Mouse (Mus musculus): ENCODE measurements at regions not wholly inside any gene's neighbourhood (a gene's known extent, or its start where the extent isn't known, plus 50 kb on each side); places are given as distances from the start of the nearest gene placed in this dataset.

DNA sequence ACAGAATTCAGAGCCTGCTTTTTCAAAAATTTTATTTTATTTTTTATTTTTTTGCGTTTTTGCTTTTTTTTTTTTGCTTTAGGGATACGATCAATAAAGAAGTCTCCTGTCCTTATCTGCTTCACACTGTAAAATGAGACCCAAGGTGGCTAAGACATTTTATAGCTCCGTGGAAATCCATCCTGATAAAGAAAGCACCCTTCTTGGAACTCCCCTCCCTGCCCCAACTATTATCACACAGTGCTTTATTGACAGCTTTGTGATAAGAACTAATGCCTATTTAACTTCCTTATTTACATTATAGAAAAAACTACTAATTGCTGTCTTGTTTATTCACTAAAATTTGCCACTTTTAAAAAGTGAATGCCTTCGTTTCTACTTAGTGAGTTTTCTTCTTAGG, 179.0 kb upstream of the Dmrta1 start:
- no peak for DNase-seq

DNA sequence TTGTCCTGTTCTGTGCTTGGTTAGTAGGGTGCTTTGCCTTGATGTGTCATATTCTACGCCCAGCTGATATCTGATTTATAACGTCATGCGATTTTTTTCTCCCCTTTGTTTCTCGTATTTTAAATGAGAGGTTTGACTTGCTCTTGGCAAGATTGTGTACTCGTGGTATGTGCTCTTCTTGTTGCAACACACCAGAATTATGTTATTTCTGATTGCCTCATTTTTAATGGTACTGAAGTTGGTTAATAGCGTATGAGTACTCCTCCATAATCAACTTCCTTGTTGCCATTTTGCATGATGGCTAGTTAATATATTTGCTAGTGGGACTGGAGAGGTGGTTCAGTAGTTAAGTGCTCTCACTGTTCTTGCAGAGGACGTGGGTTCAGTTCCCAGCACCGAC, 180.1 kb upstream of the Cdkn2b start:
- no peak for DNase-seq

DNA sequence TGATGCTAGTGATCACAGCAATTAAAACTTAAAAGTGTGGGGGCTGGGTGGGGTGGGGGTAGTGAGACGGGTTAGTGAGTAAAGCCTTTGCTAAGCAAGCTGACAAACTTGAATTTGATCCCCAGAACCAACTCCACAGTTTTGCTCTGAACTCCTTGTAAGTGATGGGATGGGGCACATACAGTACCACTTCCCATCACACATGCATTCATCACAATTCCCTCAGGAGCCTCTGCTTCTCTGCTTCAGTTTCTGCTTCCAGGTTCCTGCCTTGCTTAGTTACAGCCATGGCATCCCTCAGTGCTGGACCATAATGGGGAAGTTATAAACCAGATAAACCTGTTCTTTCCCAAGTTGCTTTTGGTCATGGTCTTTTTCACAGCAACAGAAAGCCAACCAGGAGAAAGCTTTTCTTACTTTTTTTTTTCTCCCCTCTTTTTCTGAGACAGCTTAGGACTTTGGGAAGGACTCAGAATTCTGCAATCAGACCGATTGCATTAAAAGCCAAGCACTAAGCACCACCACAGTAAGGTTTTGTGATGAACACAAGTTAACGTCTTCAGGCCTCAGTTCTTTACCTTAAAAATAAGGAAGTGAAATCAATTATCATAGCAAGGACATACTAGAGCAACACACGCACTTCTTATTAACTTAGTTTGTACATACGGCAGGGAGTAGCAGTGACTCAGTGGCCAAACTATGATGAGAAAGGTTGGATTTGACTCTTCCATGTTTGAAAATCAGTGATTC, 176.8 kb upstream of the Cdkn2b start:
- no peak for DNase-seq

DNA sequence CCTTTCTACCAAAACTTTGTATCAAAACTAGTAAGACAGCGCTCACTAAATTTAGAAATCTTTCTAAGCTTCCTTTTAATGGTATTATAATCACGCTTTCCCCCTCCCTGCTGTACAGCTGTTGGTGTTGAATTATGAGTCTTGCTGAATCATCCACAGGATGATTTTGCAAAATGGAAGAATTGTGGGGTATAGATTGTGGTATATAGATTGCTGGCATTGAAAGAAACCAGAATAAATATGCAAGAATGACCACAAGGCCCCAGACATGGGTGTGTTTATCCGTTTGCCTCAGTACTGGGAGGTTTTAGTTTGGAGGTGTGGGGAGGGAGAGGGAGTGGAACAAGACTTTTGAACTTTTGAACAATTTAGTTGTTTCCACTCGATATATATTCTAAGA, 176.1 kb upstream of the Cdkn2b start:
- no peak for DNase-seq

DNA sequence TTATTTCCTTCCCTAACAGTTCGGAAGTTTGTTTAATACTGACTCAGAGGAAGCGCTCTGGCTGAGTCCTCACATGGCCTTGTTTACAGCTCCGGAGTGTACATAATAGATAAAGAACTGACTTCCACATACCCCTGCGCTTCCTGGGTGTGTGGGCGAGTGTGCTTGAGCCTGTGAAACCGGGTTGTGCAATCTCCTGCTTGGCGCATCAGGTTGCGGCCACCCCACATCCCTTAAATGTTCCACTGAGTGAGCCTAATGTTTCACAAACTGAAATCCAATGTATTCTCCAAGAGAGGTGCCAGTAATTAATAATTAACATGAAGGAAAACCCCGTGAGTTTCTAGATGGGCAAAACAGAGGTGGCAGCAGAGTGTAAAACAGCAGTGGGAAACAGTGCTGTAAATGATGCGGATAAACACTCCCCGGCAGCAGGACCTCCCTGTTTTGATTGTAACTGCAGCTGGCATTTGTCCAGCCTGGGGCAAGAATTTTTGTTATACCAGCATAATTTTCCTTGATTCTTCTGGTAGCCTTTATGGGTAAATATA, 175.2 kb upstream of the Cdkn2b start:
- DNase-seq, result peak; percentile 39

DNA sequence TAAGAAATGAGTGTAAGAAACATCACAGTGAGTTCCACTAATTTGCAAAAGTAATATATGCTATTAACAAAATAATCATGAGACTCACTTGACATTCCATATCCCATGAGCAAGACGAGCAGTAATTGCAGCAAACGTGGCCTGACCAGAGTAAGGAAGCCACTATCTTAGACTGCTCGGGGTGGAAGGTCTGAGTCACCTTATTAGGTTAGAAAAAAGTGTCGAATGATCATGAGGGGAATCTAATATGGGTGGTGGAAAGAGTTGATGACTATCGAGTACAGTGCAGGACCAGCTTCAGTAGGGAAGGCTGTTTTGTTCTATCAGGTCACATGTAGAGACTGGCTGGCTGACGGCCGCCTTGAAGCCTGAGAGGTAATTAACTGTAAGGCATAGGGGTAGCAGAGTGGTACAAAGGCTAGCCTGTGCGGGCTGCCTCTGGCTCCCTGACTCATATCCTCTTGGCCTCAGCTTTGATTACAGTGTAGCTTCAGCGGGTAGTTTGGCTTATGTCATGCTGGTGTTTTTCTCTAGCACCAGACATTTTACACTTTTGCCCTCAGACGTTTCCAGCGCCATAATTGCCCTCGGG, 167.9 kb upstream of the Cdkn2b start:
- no peak for DNase-seq

DNA sequence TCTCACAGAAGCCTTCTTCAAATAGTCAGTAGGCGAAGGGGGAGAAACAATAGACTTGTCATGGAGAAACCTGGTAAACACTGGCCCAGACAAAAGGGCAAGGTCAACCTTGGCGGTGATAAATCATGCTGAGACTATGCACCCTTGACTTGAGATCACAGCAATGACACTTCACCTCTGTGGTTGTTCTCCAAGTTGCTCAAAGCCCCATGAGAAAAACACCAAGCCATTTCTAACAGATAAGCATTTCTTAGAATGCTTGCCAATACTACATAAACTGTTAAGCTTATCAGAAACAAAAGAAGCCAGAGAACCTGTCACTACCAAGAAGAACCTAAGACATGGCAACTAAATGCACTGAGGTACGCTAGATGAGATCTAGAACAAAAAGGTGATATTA, 165.0 kb upstream of the Cdkn2b start:
- no peak for DNase-seq

DNA sequence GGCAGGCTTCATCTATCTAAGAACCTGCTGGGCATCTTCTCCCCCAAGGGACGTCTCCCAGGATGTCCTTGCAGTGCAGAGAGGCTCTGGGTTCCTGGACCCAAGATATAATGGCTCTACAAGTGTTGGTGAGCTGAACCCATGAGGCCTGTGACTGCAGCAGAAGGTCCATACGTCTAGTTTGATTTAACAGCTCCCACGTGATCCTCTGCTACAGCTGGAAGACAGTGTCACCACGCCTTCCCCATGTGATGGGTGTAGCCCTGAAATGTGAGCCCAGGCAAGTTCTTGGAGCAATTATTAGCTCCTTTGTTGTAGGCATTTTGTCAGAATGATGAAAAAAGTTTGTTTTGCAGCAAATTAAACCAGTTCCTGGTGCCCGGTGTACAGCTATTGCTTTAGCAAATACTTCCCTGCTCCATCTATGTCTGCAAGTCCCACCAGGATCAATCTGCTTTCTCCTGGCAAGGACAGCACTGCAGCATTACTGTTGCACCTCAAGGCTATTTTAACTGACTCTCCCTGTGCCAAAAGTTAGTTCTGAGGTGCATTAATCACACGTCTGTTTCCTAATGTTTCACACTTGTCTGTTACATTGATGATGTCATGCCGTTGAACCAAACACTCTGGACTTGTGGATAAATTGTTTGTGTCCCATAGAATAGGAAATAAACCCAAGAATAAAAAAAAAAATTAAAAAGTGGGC, 164.2 kb upstream of the Cdkn2b start:
- DNase-seq, result no peak

DNA sequence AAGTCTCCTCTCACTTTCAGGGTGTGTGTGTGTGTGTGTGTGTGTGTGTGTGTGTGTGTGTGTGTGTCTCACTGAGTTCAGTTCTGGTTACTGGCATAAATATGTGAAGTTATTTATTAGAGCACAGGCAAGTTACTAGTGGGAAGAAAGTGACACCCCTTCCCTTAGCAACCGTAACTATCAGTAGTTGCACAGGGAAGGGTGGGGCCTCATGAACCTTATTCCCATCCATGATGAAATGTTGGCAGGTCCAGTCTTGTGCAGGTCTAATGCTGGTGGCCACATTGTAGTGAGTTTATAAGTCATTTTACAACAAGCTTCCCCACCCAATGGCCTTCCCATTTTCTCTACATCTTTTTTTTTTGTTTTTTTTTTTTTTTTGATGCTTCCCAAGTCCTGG, 160.6 kb upstream of the Cdkn2b start:
- DNase-seq, result no peak

DNA sequence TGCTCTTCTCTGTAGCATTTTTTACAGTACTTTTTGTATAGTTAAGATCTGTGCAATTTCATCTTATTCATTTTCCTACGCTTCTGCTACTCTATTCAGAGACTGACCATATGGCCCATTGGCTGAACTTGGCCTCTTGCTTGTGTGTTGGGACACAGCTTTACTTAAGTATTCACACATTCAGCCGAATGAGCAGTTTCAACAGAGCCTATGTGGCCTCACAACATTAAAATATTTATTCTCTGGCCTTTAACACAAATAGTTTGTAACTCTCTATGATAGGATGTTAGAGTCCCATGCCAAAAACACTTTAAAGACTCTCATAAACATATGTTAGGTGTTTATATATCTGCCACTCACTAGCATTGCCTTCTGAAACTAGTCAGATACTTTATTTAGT, 159.9 kb upstream of the Cdkn2b start:
- no peak for DNase-seq

DNA sequence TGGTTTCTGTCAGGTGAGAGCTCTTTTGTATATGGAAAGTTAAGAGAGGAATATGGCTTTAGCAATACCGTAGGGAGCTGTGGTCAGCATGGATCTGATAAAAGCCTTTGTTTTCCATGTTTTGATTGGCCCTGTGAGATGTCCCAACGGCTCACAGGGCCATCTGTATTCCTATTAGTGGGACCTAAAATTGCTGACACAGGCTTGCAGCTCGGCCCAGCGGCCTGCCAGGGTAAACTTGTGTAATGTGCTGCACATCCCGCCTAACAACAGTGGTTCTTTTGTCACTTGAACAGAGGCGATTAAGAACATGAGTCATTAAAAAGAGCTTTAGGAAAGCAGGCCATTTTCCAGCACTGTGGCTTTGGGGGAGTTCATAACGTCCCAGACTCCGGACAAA, 159.0 kb upstream of the Cdkn2b start:
- peak; percentile 91 for DNase-seq

DNA sequence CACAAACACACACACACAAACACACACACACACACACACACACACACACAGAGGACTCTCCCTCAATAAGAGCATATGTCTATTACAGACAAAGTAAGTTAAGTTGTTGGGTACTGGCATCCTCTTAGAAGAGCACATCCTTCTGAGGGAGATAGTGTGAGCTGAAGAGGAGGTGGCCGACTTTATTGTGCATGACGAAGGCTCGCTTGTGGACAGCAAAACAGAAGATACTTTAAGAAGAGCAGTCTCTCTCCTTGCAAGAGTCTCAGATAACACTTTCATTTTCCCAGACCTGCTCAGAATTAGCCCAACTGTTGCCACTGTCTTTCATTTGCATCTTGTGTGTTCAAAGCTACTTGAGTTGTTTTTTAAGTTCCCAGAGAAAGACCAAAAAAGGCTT, 158.6 kb upstream of the Cdkn2b start:
- no peak for DNase-seq

DNA sequence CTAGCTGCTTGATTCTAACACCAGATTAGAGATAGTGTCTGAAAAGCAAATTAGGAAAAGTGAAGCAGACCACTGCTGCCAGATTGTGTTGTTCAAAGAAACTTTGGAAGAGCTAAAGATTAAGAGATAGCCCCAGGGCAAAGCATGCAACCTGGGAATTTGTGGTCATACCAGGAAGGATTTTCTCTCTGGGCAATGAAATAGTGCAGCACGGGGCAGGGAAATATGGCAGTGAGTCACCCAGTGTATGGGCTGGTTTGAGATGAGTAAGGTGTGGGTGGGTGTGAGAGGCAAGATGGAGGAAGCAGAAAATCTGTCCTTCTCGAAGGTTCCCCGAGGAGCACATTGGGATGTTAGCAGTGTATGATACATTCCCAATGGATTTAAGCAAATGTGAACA, 155.9 kb upstream of the Cdkn2b start:
- no peak for DNase-seq

DNA sequence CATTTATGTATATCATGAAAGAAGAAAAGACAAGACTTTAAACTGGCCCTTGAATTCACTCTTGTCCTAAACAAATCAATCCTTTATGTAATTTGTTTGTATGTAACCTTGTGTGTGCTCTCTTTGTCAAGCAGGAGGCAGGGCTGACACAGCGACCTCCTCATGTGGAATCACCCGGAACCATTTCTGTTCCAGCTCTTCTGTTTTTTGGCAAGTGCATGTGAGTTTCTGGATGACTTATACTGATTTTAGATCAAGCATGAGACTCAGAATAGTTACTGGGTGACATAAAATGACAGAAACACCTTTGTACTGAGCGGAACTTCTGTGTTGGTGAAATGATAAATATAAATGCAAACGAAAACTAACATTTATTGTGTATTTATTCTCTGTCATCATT, 152.3 kb upstream of the Cdkn2b start:
- DNase-seq, result no peak

DNA sequence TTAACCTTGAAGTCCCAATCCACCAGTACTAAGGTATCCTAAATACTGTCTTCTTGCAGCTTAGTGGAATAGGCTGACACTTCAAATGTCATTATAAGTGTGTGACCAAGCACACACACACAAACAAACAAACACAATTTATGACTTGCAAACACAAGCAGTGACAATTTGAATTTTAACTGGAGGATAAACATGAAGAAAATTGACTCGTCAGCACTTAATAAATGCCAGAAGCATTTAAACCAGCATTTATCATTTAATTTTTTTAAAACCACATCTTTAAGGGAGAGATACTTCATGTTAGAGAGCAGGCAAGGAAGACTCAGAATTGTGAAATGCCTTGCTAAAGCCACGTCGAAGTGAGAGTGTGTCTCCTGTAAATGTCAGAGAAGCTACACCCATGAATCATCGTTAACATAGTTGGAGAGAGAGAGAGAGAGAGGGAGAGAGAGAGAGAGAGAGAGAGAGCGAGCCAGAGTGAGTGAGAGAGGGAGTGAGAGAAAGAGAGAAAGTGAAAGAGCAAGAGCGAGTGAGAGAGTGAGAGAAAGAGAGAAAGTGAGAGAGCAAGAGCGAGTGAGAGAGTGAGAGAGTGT, 149.4 kb upstream of the Cdkn2b start:
- no peak for DNase-seq

DNA sequence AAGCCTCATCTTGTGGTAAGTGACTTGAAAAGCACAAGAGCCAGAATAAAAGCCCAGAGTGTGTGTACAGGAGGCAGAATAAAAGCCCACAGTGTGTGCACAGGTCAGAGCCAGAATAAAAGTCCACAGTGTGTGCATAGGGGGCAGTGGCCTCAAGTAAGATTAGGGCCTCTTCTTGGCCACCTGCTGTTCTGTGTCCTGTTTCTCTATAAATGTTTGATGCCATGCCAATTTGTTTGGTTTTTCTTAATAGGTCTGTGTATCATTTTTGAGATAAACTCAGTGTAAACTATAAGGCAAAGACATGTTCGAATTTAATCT, 148.5 kb upstream of the Cdkn2b start:
- no peak for DNase-seq

DNA sequence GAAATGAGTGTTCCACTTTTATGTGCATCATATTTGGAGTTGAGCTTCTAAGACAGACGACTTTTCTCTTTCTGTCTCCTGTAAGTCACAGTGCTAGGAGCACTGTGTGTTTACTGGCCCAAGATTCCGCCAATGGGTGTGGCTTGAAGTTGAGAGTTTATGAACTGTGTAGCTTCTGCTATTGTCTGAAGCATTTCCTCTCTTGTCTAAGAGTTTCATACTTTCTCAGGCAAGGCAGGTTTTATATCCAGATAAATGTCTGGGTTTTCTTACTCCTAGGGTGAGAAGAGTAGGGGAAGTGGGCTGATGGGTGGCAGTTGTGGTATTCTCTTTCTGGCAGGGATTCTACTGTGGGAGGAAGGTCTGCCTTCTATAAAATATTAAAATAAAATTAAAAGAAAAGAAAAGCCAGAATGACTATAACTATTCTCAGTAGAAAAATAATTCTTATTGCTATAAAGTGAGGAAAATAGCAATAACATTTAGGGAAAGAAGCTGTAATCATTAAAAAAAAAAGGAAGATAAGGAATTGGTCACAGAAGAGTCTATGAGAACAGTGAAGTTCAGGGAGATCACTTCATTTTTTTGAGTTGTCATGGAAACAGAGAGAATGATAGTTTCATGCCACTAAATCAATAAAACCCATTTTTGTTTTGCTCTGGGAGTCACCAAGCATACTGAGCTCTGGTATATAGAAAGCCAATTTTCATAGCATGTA, 147.9 kb upstream of the Cdkn2b start:
- no peak for DNase-seq

DNA sequence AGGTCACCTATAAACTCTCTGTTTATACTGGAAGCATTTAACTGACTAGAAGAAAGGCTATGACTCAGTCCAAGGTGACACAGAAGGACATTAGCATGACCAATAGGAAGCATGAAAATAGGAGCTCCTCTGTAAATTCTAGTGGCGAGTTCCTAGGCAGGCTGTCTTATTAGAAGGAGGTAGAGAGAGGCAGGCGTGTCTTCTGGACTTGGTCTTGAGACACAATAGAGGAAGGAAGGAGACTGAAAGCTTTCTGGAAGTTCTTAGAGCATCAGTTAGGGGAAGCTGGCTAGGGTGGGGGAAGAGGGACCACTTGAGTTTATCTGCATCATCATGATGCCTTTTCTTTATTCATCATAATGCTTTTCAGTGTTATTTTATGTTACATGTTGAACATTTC, 147.0 kb upstream of the Cdkn2b start:
- no peak for DNase-seq

DNA sequence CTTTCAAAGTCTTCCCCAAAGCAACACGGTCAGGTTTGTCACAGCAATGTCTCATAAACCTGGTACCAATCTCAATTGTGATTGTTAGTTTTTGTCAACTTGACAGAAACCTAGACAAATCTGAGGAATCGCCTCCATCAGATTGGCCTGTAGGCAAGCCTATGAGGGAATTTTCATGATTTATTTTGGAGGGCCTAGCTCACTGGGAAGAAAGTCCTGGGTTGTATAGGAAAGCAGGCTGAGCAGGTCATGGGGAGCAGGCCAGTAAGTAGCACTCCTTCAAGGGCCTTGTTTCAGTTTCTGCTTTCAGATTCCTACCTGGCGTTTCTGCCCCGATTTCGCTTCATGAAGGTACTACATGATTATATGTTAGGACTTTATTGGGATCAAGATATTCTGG, 144.1 kb upstream of the Cdkn2b start:
- DNase-seq, result no peak

DNA sequence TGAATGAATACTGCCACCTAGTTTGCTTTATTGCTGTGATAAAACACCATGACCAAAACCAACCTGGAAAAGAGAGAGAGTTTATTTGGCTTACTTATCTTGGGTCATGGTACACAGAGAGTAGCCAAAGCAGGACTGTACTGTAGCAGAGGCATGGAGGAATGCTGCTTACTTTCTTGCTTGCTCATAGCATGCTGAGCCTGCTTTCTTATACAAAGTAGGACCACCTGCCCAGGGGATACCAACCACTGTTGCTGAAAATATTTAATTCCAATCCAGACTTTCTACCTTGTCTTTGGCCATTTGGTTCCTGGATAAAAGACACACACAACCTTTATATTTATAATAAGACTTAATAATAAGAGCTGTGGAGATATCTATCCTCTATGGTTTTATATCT, 142.2 kb upstream of the Cdkn2b start:
- no peak for DNase-seq

DNA sequence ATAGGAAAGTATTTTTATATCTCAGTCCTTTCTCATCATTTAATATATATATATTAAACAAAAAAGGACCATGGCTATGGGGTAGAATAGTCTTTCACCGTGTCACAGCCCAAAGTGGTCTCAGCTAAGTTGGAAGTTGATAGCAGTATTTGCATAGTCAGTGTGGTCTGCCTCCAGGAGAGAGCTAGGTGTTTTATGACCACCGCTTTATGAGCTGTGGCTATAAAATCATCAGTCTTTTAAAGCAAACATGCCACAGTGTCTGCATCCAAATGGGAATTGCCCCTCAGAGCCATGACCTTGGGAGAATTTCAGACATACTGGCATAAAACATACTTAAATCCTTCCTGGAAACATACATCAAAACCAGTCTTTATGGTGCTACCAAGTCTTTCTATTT, 140.9 kb upstream of the Cdkn2b start:
- DNase-seq, result no peak

DNA sequence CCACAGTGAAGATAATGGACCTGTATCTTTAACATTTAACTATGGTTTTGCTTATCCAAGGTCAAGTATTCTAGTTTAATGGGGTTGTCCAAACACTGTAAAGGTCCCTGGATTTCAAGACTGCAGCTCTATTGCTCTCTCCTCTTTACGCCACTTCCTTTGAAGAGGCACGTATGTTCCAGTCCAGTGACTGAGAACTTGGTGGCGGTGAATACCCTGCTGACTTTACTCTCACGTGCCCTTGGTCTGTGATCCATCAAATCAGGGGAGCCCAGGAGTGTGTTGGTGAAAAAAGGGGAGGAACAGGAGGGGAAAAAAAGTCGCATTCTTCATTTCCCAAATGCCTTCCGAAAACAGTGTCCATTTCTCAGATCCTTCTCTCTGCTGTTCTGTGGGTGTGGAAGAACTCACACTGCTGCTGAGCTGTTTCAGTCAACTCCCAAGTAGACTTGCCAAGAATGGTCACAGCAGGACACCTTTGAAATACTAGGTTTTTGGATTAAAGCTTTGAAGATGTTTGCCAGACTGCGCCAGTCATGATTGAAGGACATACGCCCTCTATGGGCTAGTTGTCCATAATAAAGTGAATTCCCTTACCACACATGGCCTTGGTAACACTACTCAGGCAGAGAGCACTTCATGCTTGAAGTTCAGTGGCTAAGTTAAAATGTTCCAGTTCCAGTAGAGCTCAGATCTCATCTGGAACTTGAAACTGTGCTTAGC, 136.1 kb upstream of the Cdkn2b start:
- DNase-seq, result no peak

Data from retina, postnatal 1 day (tissue).